Mouse (Mus musculus): ENCODE results near the gene B3gnt2. TPM values are rescaled to one million over a fixed set of nuclear protein-coding genes. Genes with fewer than 3 reads are reported as not detected.

The B3gnt2 gene
- polyA plus RNA-seq, 1 experiment from 2014 or later = 2.9 TPM

- H3K4me2 ChIP-seq (ENCODE audit: low read depth, severe bottlenecking) = no peak overlapping the region
- no peak overlapping the region for H3K9ac ChIP-seq (ENCODE audit: low read length)
- no peak overlapping the region for H3K4me3 ChIP-seq (ENCODE audit: low read depth, low read length)
- no peak for ATAC-seq (ENCODE audit: insufficient number of reproducible peaks, low FRiP score, low TSS enrichment, low read depth)
- no peak overlapping the region for H3K27ac ChIP-seq (replicated peaks; ENCODE audit: low read depth, low read length)
- no peaks in the 10 kb centered on the region for H3K27me3 ChIP-seq (ENCODE audit: control insufficient read depth, insufficient read depth, low read length)
- no peak for DNase-seq (ENCODE audit: low spot score)
- H3K4me1 ChIP-seq (ENCODE audit: control insufficient read depth, insufficient read depth, low read length) = 0 out of 2 replicates have a peak, but pooled peaks cover 3% of the 10 kb centered on the region
- WGBS = 94% methylated on average over 3 of the region's 3 CpGs
- H3K9me3 ChIP-seq (ENCODE audit: control insufficient read depth, low read length) = no peaks in the 10 kb centered on the region
- no peaks in the 10 kb centered on the region for H3K36me3 ChIP-seq (ENCODE audit: control insufficient read depth, insufficient read depth, low read length)
Observed at GRCm38 (mm10) chr11:22876680-22877330, 16.0 kb upstream of the B3gnt2 start.

- Histone ChIP-seq H3K4me2 (ENCODE audit: low read depth, severe bottlenecking) (no peak overlapping the region), H3K9me3 (ENCODE audit: control insufficient read depth, low read length) (no peaks in the 10 kb centered on the region), H3K36me3 (ENCODE audit: control insufficient read depth, insufficient read depth, low read length) (no peaks in the 10 kb centered on the region), H3K4me1 (ENCODE audit: control insufficient read depth, insufficient read depth, low read length) (0 out of 2 replicates have a peak, but pooled peaks cover 4% of the 10 kb centered on the region), H3K27me3 (ENCODE audit: control insufficient read depth, insufficient read depth, low read length) (no peaks in the 10 kb centered on the region), H3K4me3 (ENCODE audit: low read depth, low read length) (no peak overlapping the region), H3K27ac (replicated peaks; ENCODE audit: low read depth, low read length) (no peak overlapping the region), H3K9ac (ENCODE audit: low read length) (no peak overlapping the region)
- ATAC-seq (ENCODE audit: insufficient number of reproducible peaks, low FRiP score, low TSS enrichment, low read depth) (no peak), DNase-seq (ENCODE audit: low spot score) (no peak)
- 82% methylated on average over 4 of the region's 4 CpGs for WGBS
Observed at GRCm38 (mm10) chr11:22875279-22875678, 14.5 kb upstream of the B3gnt2 start.

- Histone ChIP-seq H3K4me3 (ENCODE audit: low read depth, low read length) (no peak overlapping the region), H3K4me2 (ENCODE audit: low read depth, severe bottlenecking) (no peak overlapping the region), H3K9me3 (ENCODE audit: control insufficient read depth, low read length) (no peaks in the 10 kb centered on the region), H3K27me3 (ENCODE audit: control insufficient read depth, insufficient read depth, low read length) (no peaks in the 10 kb centered on the region), H3K4me1 (ENCODE audit: control insufficient read depth, insufficient read depth, low read length) (0 out of 2 replicates have a peak, but pooled peaks cover 4% of the 10 kb centered on the region), H3K9ac (ENCODE audit: low read length) (no peak overlapping the region), H3K36me3 (ENCODE audit: control insufficient read depth, insufficient read depth, low read length) (no peaks in the 10 kb centered on the region), H3K27ac (replicated peaks; ENCODE audit: low read depth, low read length) (no peak overlapping the region)
- ATAC-seq (ENCODE audit: insufficient number of reproducible peaks, low FRiP score, low TSS enrichment, low read depth) (no peak), DNase-seq (ENCODE audit: low spot score) (no peak)
- 77% methylated on average over 6 of the region's 6 CpGs for WGBS
Observed at GRCm38 (mm10) chr11:22874747-22875146, 14.0 kb upstream of the B3gnt2 start.

GRCm38 (mm10) chr11:22873383-22873782 is 12.6 kb upstream of the B3gnt2 start:
- H3K4me3 ChIP-seq (ENCODE audit: low read depth, low read length) = no peak overlapping the region
- no peaks in the 10 kb centered on the region for H3K27me3 ChIP-seq (ENCODE audit: control insufficient read depth, insufficient read depth, low read length)
- DNase-seq (ENCODE audit: low spot score) (no peak), ATAC-seq (ENCODE audit: insufficient number of reproducible peaks, low FRiP score, low TSS enrichment, low read depth) (no peak)
- H3K4me2 ChIP-seq (ENCODE audit: low read depth, severe bottlenecking) = no peak overlapping the region
- H3K4me1 ChIP-seq (ENCODE audit: control insufficient read depth, insufficient read depth, low read length) = 0 out of 2 replicates have a peak, but pooled peaks cover 4% of the 10 kb centered on the region
- WGBS = 70% methylated on average over 4 of the region's 4 CpGs
- H3K36me3 ChIP-seq (ENCODE audit: control insufficient read depth, insufficient read depth, low read length) = no peaks in the 10 kb centered on the region
- no peak overlapping the region for H3K27ac ChIP-seq (replicated peaks; ENCODE audit: low read depth, low read length)
- H3K9me3 ChIP-seq (ENCODE audit: control insufficient read depth, low read length) = no peaks in the 10 kb centered on the region
- H3K9ac ChIP-seq (ENCODE audit: low read length) = no peak overlapping the region

GRCm38 (mm10) chr11:22872307-22872680 is 11.5 kb upstream of the B3gnt2 start:
- 0 out of 2 replicates have a peak, but pooled peaks cover 4% of the 10 kb centered on the region for H3K4me1 ChIP-seq (ENCODE audit: control insufficient read depth, insufficient read depth, low read length)
- no peak overlapping the region for H3K9ac ChIP-seq (ENCODE audit: low read length)
- 53% methylated on average over 4 of the region's 4 CpGs for WGBS
- no peak overlapping the region for H3K4me2 ChIP-seq (ENCODE audit: low read depth, severe bottlenecking)
- H3K9me3 ChIP-seq (ENCODE audit: control insufficient read depth, low read length) = no peaks in the 10 kb centered on the region
- no peak overlapping the region for H3K27ac ChIP-seq (replicated peaks; ENCODE audit: low read depth, low read length)
- DNase-seq (ENCODE audit: low spot score) = no peak
- H3K36me3 ChIP-seq (ENCODE audit: control insufficient read depth, insufficient read depth, low read length) = no peaks in the 10 kb centered on the region
- ATAC-seq (ENCODE audit: insufficient number of reproducible peaks, low FRiP score, low TSS enrichment, low read depth) = no peak
- H3K4me3 ChIP-seq (ENCODE audit: low read depth, low read length) = no peak overlapping the region
- no peaks in the 10 kb centered on the region for H3K27me3 ChIP-seq (ENCODE audit: control insufficient read depth, insufficient read depth, low read length)

GRCm38 (mm10) chr11:22871628-22872306 is 11.0 kb upstream of the B3gnt2 start:
- no peaks in the 10 kb centered on the region for H3K36me3 ChIP-seq (ENCODE audit: control insufficient read depth, insufficient read depth, low read length)
- H3K9ac ChIP-seq (ENCODE audit: low read length) = no peak overlapping the region
- H3K27ac ChIP-seq (replicated peaks; ENCODE audit: low read depth, low read length) = no peak overlapping the region
- no peaks in the 10 kb centered on the region for H3K27me3 ChIP-seq (ENCODE audit: control insufficient read depth, insufficient read depth, low read length)
- DNase-seq (ENCODE audit: low spot score) (no peak), ATAC-seq (ENCODE audit: insufficient number of reproducible peaks, low FRiP score, low TSS enrichment, low read depth) (no peak)
- no peak overlapping the region for H3K4me3 ChIP-seq (ENCODE audit: low read depth, low read length)
- H3K4me1 ChIP-seq (ENCODE audit: control insufficient read depth, insufficient read depth, low read length) = 0 out of 2 replicates have a peak, but pooled peaks cover 4% of the 10 kb centered on the region
- 66% methylated on average over 7 of the region's 7 CpGs for WGBS
- no peak overlapping the region for H3K4me2 ChIP-seq (ENCODE audit: low read depth, severe bottlenecking)
- no peaks in the 10 kb centered on the region for H3K9me3 ChIP-seq (ENCODE audit: control insufficient read depth, low read length)

GRCm38 (mm10) chr11:22868582-22868981 is 7.8 kb upstream of the B3gnt2 start:
- 0 out of 2 replicates have a peak, but pooled peaks cover 4% of the 10 kb centered on the region for H3K4me1 ChIP-seq (ENCODE audit: control insufficient read depth, insufficient read depth, low read length)
- no peaks in the 10 kb centered on the region for H3K9me3 ChIP-seq (ENCODE audit: control insufficient read depth, low read length)
- no peak overlapping the region for H3K9ac ChIP-seq (ENCODE audit: low read length)
- WGBS = 89% methylated on average over 8 of the region's 8 CpGs
- H3K36me3 ChIP-seq (ENCODE audit: control insufficient read depth, insufficient read depth, low read length) = no peaks in the 10 kb centered on the region
- DNase-seq (ENCODE audit: low spot score) (no peak), ATAC-seq (ENCODE audit: insufficient number of reproducible peaks, low FRiP score, low TSS enrichment, low read depth) (no peak)
- H3K27ac ChIP-seq (replicated peaks; ENCODE audit: low read depth, low read length) = no peak overlapping the region
- H3K4me3 ChIP-seq (ENCODE audit: low read depth, low read length) = no peak overlapping the region
- H3K27me3 ChIP-seq (ENCODE audit: control insufficient read depth, insufficient read depth, low read length) = no peaks in the 10 kb centered on the region
- H3K4me2 ChIP-seq (ENCODE audit: low read depth, severe bottlenecking) = no peak overlapping the region

GRCm38 (mm10) chr11:22867691-22868090 is 6.9 kb upstream of the B3gnt2 start:
- WGBS = 84% methylated on average over 5 of the region's 5 CpGs
- H3K4me2 ChIP-seq (ENCODE audit: low read depth, severe bottlenecking) = no peak overlapping the region
- H3K9ac ChIP-seq (ENCODE audit: low read length) = no peak overlapping the region
- no peak overlapping the region for H3K27ac ChIP-seq (replicated peaks; ENCODE audit: low read depth, low read length)
- no peak overlapping the region for H3K4me3 ChIP-seq (ENCODE audit: low read depth, low read length)
- no peaks in the 10 kb centered on the region for H3K36me3 ChIP-seq (ENCODE audit: control insufficient read depth, insufficient read depth, low read length)
- H3K4me1 ChIP-seq (ENCODE audit: control insufficient read depth, insufficient read depth, low read length) = 0 out of 2 replicates have a peak, but pooled peaks cover 4% of the 10 kb centered on the region
- DNase-seq (ENCODE audit: low spot score) = no peak
- ATAC-seq (ENCODE audit: insufficient number of reproducible peaks, low FRiP score, low TSS enrichment, low read depth) = no peak
- no peaks in the 10 kb centered on the region for H3K27me3 ChIP-seq (ENCODE audit: control insufficient read depth, insufficient read depth, low read length)
- no peaks in the 10 kb centered on the region for H3K9me3 ChIP-seq (ENCODE audit: control insufficient read depth, low read length)
